In the genomic region with DNA sequence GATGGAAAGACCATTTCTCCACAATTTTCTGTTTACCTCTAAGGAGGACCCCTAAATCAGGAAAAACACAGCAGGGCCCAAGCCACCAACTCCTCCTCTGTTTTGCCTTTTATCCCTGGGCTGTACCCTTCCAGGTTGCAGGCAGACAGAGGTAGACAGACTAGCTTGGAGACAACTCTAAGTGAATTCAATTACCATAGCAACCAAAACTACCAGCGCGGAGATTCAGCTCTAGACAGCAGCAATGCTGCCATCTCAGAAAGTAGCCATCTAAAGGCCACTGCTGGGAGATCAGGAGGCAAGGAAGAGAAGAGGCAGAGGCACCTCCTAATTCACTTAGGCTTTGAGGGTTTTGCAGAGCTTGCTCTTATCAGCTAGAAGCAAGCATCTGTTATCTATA, we compare ENCODE assay signal across 26 mouse cellular contexts. TPM values are rescaled to one million over a fixed set of nuclear protein-coding genes. Genes with fewer than 3 reads are reported as not detected.
DNase-seq lines count a peak whose midpoint lies in the region; ATAC-seq and TF ChIP-seq lines count a peak whose summit lies in the region.
"Had no signal": no experiment of that assay in that cellular context is flagged by ENCODE, and none has a peak within 500 bp of the region (broad histone marks: within the 10 kb centered on the region; RNA-seq: fewer than 3 reads in every experiment).

No protein-coding gene starts in this region.

- H3K9ac ChIP-seq in forebrain, postnatal 0 days, result no peak overlapping the region
- no peak overlapping the region for H3K9ac ChIP-seq in hindbrain, postnatal 0 days (replicated peaks; ENCODE audit: low read length)
- H3K9ac ChIP-seq: heart, embryonic 15.5 days; kidney, embryonic 15.5 days; stomach, embryonic 15.5 days had no signal

- peaks cover 6% of the 10 kb centered on the region; the same call in 1 of the 2 replicates for H3K4me1 ChIP-seq in forebrain, postnatal 0 days (ENCODE audit: insufficient read depth)
- no peaks in the 10 kb centered on the region for H3K4me1 ChIP-seq in forebrain, embryonic 10.5 days
- no peaks in the 10 kb centered on the region; the same call in 1 of the 2 replicates for H3K4me1 ChIP-seq in hindbrain, postnatal 0 days (ENCODE audit: insufficient read depth, low read length)
- H3K4me1 ChIP-seq: heart, embryonic 15.5 days; kidney, embryonic 15.5 days; limb, embryonic 10.5 days; megakaryocyte, embryonic 14.5 days; stomach, embryonic 15.5 days had no signal

- H3K36me3 ChIP-seq in forebrain, postnatal 0 days (ENCODE audit: insufficient read depth), result no peaks in the 10 kb centered on the region
- H3K36me3 ChIP-seq in forebrain, embryonic 10.5 days (replicated peaks), result no peaks in the 10 kb centered on the region
- no peaks in the 10 kb centered on the region for H3K36me3 ChIP-seq in hindbrain, postnatal 0 days (ENCODE audit: insufficient read depth, low read length)
- H3K36me3 ChIP-seq: heart, embryonic 15.5 days; kidney, embryonic 15.5 days; limb, embryonic 10.5 days; stomach, embryonic 15.5 days had no signal

- no peak for TF ChIP-seq CTCF in forebrain, postnatal 0 days (IDR thresholded peaks at IDR 0.05; ENCODE audit: low read depth)
- no peak; the same call in 1 of the 2 replicates for TF ChIP-seq CTCF in left cerebral cortex, adult 2 months (IDR thresholded peaks at IDR 0.05)
- TF ChIP-seq CTCF in hindbrain, postnatal 0 days (IDR thresholded peaks at IDR 0.05; ENCODE audit: low read depth), result 0 out of 2 replicates have a peak, but pooled peaks have one; percentile 7

- no peak overlapping the region for H3K4me3 ChIP-seq in forebrain, postnatal 0 days (ENCODE audit: low read depth, low read length)
- H3K4me3 ChIP-seq in forebrain, embryonic 10.5 days, result no peak overlapping the region
- no peak overlapping the region for H3K4me3 ChIP-seq in left cerebral cortex, adult 2 months
- H3K4me3 ChIP-seq in hindbrain, postnatal 0 days (ENCODE audit: low read length), result no peak overlapping the region
- H3K4me3 ChIP-seq: heart, embryonic 15.5 days; kidney, embryonic 15.5 days; limb, embryonic 10.5 days; megakaryocyte, embryonic 14.5 days; myocyte; stomach, embryonic 15.5 days had no signal

- peak; percentile 93 for ATAC-seq in forebrain, postnatal 0 days
- ATAC-seq in hindbrain, postnatal 0 days, result peak; percentile 80; the same call in 1 of the 2 replicates
- ATAC-seq: intestine, postnatal 0 days had no signal

- 11% methylated on average over 2 of the region's 2 CpGs for WGBS in forebrain, postnatal 0 days
- 76% methylated on average over 2 of the region's 2 CpGs for WGBS in forebrain, embryonic 10.5 days
- WGBS in hindbrain, postnatal 0 days, result 20% methylated on average over 2 of the region's 2 CpGs

- no peaks in the 10 kb centered on the region for H3K27me3 ChIP-seq in forebrain, postnatal 0 days (ENCODE audit: insufficient read depth, low read length)
- no peaks in the 10 kb centered on the region for H3K27me3 ChIP-seq in forebrain, embryonic 10.5 days (ENCODE audit: poor library complexity, severe bottlenecking)
- no peaks in the 10 kb centered on the region for H3K27me3 ChIP-seq in hindbrain, postnatal 0 days (ENCODE audit: insufficient read depth, low read length)
- H3K27me3 ChIP-seq: heart, embryonic 15.5 days; kidney, embryonic 15.5 days; stomach, embryonic 15.5 days had no signal

- no peak overlapping the region; the same call in 1 of the 2 replicates for H3K27ac ChIP-seq in forebrain, postnatal 0 days (ENCODE audit: low read depth, low read length)
- H3K27ac ChIP-seq in forebrain, embryonic 10.5 days, result no peak overlapping the region
- peak overlapping the region; percentile 8; the same call in 1 of the 2 replicates for H3K27ac ChIP-seq in left cerebral cortex, adult 2 months
- H3K27ac ChIP-seq in hindbrain, postnatal 0 days, result no peak overlapping the region
- H3K27ac ChIP-seq: heart, embryonic 15.5 days; kidney, embryonic 15.5 days; limb, embryonic 10.5 days; stomach, embryonic 15.5 days had no signal

- no peaks in the 10 kb centered on the region for H3K9me3 ChIP-seq in forebrain, postnatal 0 days (ENCODE audit: low read length)
- H3K9me3 ChIP-seq in forebrain, embryonic 10.5 days, result no peaks in the 10 kb centered on the region
- H3K9me3 ChIP-seq in hindbrain, postnatal 0 days (ENCODE audit: low read length), result no peaks in the 10 kb centered on the region
- H3K9me3 ChIP-seq: heart, embryonic 15.5 days; kidney, embryonic 15.5 days; limb, embryonic 10.5 days; megakaryocyte, embryonic 14.5 days; stomach, embryonic 15.5 days had no signal

- intact Hi-C loops in left cerebral cortex, adult 2 months (cut with DNase I), result no loop called here

- no peak overlapping the region for H3K4me2 ChIP-seq in forebrain, postnatal 0 days (ENCODE audit: low read depth)
- H3K4me2 ChIP-seq in hindbrain, postnatal 0 days (ENCODE audit: low read depth, low read length), result no peak overlapping the region
- H3K4me2 ChIP-seq: heart, embryonic 15.5 days; kidney, embryonic 15.5 days; stomach, embryonic 15.5 days had no signal

- peak; percentile 57 for DNase-seq in forebrain, postnatal 0 days
- DNase-seq in forebrain, embryonic 10.5 days (ENCODE audit: extremely low spot score, low spot score), result no peak
- DNase-seq in left cerebral cortex, adult 2 months (ENCODE audit: extremely low spot score in 1 of 2, low spot score in 2 of 2), result no peak
- no peak for DNase-seq in left cerebral cortex, adult 11 months (ENCODE audit: low spot score)
- DNase-seq in R1 (ENCODE audit: low read depth, low spot score), result peak; percentile 18
- DNase-seq in hindbrain, postnatal 0 days (ENCODE audit: low spot score), result peak; percentile 66
- no peak for DNase-seq in heart, adult 18-20 months
- DNase-seq: adrenal gland, postnatal 25 days; cerebellum, adult 18-20 months; cerebellum, postnatal 36 days; gastrocnemius, postnatal 25 days; heart, postnatal 4 days; kidney, postnatal 4 days; right cerebral cortex, postnatal 25 days; thymus, adult 18-20 months; thymus, postnatal 4 days had no signal

RNA-seq across cellular contexts. Expression of a gene that starts 15.7 kb away (rescaled TPM):
- total RNA-seq in forebrain, postnatal 0 days (2014; rRNA removed), result 34.8 and 48.9 TPM in 2 replicates
- polyA plus RNA-seq in forebrain, postnatal 0 days (2015; fragmentation: Nextera tagmentation; extraction: Ambion mirVana), result 4.4 and 7.5 TPM in 2 replicates
- 0.21 and 0.31 TPM in 2 replicates for polyA plus RNA-seq in forebrain, embryonic 10.5 days (2016; fragmentation: Nextera tagmentation; extraction: Ambion mirVana)
- total RNA-seq in left cerebral cortex, adult 2 months (2021), result 10 to 100 TPM; 60.0 to 62.0 TPM
- 71.8 TPM in 2 replicates for total RNA-seq in hindbrain, postnatal 0 days (2014; rRNA removed)
- polyA plus RNA-seq in hindbrain, postnatal 0 days (2015; fragmentation: Nextera tagmentation; extraction: Ambion mirVana), result 8.4 and 8.6 TPM in 2 replicates
- 1 to 10 TPM; 8.2 to 8.5 TPM for total RNA-seq in heart, adult 18-20 months (2021)
- total RNA-seq: CH12.LX; MEL; neutrophil, adult 5-6 weeks had no signal
- polyA plus RNA-seq: myocyte had no signal

Comparison
In these comparisons a context has a peak if more than half of its experiments do, and no peak if none do; other contexts are left out.
1. DNase-seq: peak in forebrain, postnatal 0 days (single experiment), R1 (single experiment) and hindbrain, postnatal 0 days (single experiment); none in forebrain, embryonic 10.5 days (single experiment), left cerebral cortex, adult 2 months (0 of 2), left cerebral cortex, adult 11 months (single experiment) and heart, adult 18-20 months (0 of 2).